Mouse (Mus musculus) ES-E14 (cell line): ENCODE results near the gene Paqr3.

Experiments used
- CHD2 ChIP-seq: IDR thresholded peaks from 2 replicates; pipeline ENCODE4 v1.6.1; 2014; ENCODE audit warnings: mild to moderate bottlenecking, low read depth, low read length, inconsistent platforms
- HCFC1 ChIP-seq: IDR thresholded peaks from 2 replicates; pipeline ENCODE4 v1.6.1; 2012; ENCODE audit warnings: low read length, inconsistent platforms, borderline replicate concordance; ENCODE audit not compliant: insufficient read depth
- MAFK ChIP-seq: IDR thresholded peaks from 2 replicates; pipeline ENCODE4 v1.6.1; 2014; ENCODE audit warnings: mild to moderate bottlenecking, low read depth, low read length, inconsistent platforms; ENCODE audit not compliant: insufficient read depth
- ZC3H11A ChIP-seq: IDR thresholded peaks from 2 replicates; pipeline ENCODE4 v1.6.1; 2012; ENCODE audit warnings: low read depth, mild to moderate bottlenecking, inconsistent platforms, low read length, borderline replicate concordance
- ZNF384 ChIP-seq: IDR thresholded peaks from 2 replicates; pipeline ENCODE4 v1.6.1; 2012; ENCODE audit warnings: low read depth, low read length, inconsistent platforms

- TF ChIP-seq ZC3H11A = no peak
- no peak for TF ChIP-seq ZNF384
- TF ChIP-seq HCFC1 = no peak
- no peak for TF ChIP-seq MAFK
- TF ChIP-seq CHD2 = no peak
Observed at GRCm38 (mm10) chr5:97125459-97125970, 14.1 kb upstream of the Paqr3 start.
